Mouse (Mus musculus): ENCODE data around the gene L2hgdh.

DNA sequence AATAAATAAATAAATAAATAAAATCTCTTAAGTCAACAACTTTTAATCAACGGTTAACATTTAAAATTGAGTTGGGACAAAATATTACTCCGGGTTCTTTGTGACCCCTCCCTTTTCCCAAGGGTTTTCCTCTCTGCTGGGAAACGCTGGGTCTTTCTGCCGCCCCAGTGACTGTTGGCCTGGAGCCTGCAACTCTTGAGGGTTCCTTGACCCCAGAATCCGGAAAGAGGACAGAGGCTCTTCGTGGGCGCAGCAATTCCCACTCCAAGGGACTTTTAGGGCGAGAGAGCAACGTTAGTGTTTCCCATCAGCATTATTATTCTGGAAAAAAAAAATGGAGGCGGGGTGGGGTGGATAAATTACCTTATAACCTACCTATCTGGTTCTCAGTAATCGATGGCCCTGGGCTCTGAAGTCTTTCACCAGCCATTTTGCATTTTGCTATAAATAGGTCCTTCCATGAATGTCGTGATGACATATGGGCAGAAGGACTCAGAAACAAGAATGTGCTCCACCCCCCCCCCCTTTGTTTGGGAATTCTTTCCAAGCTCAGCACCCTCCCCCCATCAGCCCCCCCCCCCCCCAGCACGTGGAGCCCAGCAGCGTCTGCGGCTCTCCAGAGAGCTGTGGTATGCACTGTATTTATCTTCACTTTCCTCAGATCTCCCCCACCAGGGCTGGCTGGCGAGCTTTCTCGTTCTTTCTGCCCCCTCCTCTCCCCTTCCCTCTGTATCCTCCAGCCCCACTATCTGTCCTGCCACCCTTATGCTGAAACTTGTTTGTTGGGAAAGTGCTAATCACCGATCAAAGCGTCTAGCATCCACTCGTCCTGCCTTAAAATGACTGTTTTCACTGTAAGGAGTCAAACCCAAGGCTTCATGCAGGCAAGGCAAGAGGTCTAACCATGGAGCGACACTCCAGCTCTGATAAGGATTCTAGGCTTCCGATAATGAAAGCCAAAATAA is 33.8 kb upstream of the L2hgdh start:
- no peak for TF ChIP-seq CTCF (IDR thresholded peaks at IDR 0.05; ENCODE audit: low read depth)
- 0 out of 2 replicates have a peak, but pooled peaks have one; percentile 19 for TF ChIP-seq EP300 (IDR thresholded peaks at IDR 0.05; ENCODE audit: low read depth)

All from liver, embryonic 14.5 days (tissue).